9 mouse cellular contexts compared by ENCODE assay signal in the genomic region with DNA sequence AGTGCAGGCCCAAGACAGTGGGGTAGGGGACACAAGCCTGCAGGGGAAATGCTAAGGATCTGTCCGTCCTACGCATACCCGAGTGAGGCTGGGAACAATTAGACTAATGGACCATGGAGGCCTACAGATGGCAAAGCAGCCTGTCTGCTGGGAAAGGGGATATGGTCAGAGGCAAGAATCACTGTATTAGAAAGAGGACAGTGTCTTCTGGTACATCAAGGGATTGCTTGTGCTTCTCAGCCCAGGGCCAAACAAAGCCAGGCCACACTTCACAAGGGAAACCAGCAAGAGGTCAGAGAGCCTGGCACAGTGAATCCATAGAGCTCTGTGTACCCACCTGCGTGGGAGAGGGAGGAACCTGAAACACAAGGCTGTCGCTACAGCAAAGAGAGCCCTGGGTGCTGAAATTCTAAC. TPM values are rescaled to one million over a fixed set of nuclear protein-coding genes. Genes with fewer than 3 reads are reported as not detected.
DNase-seq lines count a peak whose midpoint lies in the region; ATAC-seq and TF ChIP-seq lines count a peak whose summit lies in the region.
"Had no signal": no experiment of that assay in that cellular context is flagged by ENCODE, and none has a peak within 500 bp of the region (broad histone marks: within the 10 kb centered on the region; RNA-seq: fewer than 3 reads in every experiment).

No protein-coding gene starts in this region.

- TF ChIP-seq CTCF in stomach, postnatal 0 days (IDR thresholded peaks at IDR 0.05; ENCODE audit: low read depth): no peak

- no peak overlapping the region for H3K4me3 ChIP-seq in forebrain, embryonic 10.5 days
- H3K4me3 ChIP-seq in forebrain, embryonic 15.5 days: no peak overlapping the region
- no peak overlapping the region for H3K4me3 ChIP-seq in stomach, postnatal 0 days (ENCODE audit: low read depth, low read length)

- no peak overlapping the region for H3K9ac ChIP-seq in forebrain, embryonic 15.5 days (replicated peaks)
- no peak overlapping the region for H3K9ac ChIP-seq in stomach, postnatal 0 days (ENCODE audit: low read length)

- H3K27ac ChIP-seq in forebrain, embryonic 10.5 days: peak overlapping the region; percentile 58; the same call in 1 of the 2 replicates
- no peak overlapping the region for H3K27ac ChIP-seq in forebrain, embryonic 15.5 days (replicated peaks)
- H3K27ac ChIP-seq in stomach, postnatal 0 days (replicated peaks): peak overlapping the region; percentile 81

- peaks cover 22% of the 10 kb centered on the region for H3K4me1 ChIP-seq in forebrain, embryonic 10.5 days
- H3K4me1 ChIP-seq in forebrain, embryonic 15.5 days: peaks cover 6% of the 10 kb centered on the region; the same call in 1 of the 2 replicates
- no peaks in the 10 kb centered on the region; the same call in 1 of the 2 replicates for H3K4me1 ChIP-seq in stomach, postnatal 0 days (replicated peaks; ENCODE audit: control insufficient read depth, insufficient read depth)

- no peak overlapping the region for H3K4me2 ChIP-seq in forebrain, embryonic 15.5 days (replicated peaks)
- no peak overlapping the region for H3K4me2 ChIP-seq in stomach, postnatal 0 days (replicated peaks; ENCODE audit: low read depth)

- ATAC-seq in forebrain, embryonic 15.5 days (replicated peaks): no peak; the same call in 1 of the 2 replicates
- 0 out of 2 replicates have a peak, but pooled peaks have one; percentile 24 for ATAC-seq in stomach, postnatal 0 days (ENCODE audit: low FRiP score, low TSS enrichment)

- no peak for TF ChIP-seq EP300 in stomach, postnatal 0 days (optimal IDR thresholded peaks at IDR 0.05)

- 22% methylated on average over 5 of the region's 5 CpGs for WGBS in forebrain, embryonic 10.5 days
- 28% methylated on average over 5 of the region's 5 CpGs for WGBS in forebrain, embryonic 15.5 days
- 65% methylated on average over 5 of the region's 5 CpGs for WGBS in stomach, postnatal 0 days

- peak; percentile 18 for DNase-seq in forebrain, embryonic 10.5 days (ENCODE audit: extremely low spot score, low spot score)
- DNase-seq in lung, postnatal 36 days: peak; percentile 16
- no peak for DNase-seq in lung, postnatal 10 days
- DNase-seq in mesoderm, embryonic 11.5 days (ENCODE audit: low read depth, low spot score): peak; percentile 29
- DNase-seq in stomach, postnatal 0 days (ENCODE audit: low spot score): peak; percentile 32
- no peak for DNase-seq in ovary, postnatal 14 days (ENCODE audit: low spot score)
- no peak for DNase-seq in gastrocnemius, adult 18-20 months (ENCODE audit: low spot score)
- DNase-seq: thymus, postnatal 36 days had no signal

- H3K27me3 ChIP-seq in forebrain, embryonic 10.5 days (ENCODE audit: poor library complexity, severe bottlenecking): no peaks in the 10 kb centered on the region
- no peaks in the 10 kb centered on the region for H3K27me3 ChIP-seq in forebrain, embryonic 15.5 days
- no peaks in the 10 kb centered on the region for H3K27me3 ChIP-seq in stomach, postnatal 0 days (ENCODE audit: control insufficient read depth, insufficient read depth, low read length)

- no peaks in the 10 kb centered on the region for H3K36me3 ChIP-seq in forebrain, embryonic 10.5 days (replicated peaks)
- H3K36me3 ChIP-seq in forebrain, embryonic 15.5 days: no peaks in the 10 kb centered on the region
- no peaks in the 10 kb centered on the region for H3K36me3 ChIP-seq in stomach, postnatal 0 days (ENCODE audit: control insufficient read depth, insufficient read depth, low read length)

- H3K9me3 ChIP-seq in forebrain, embryonic 10.5 days: no peaks in the 10 kb centered on the region
- no peaks in the 10 kb centered on the region for H3K9me3 ChIP-seq in forebrain, embryonic 15.5 days
- H3K9me3 ChIP-seq in stomach, postnatal 0 days (ENCODE audit: control insufficient read depth, low read length): no peaks in the 10 kb centered on the region

RNA-seq across cellular contexts. Expression of a gene that starts 0.6 kb away (rescaled TPM):
- polyA plus RNA-seq in forebrain, embryonic 10.5 days (2016; fragmentation: Nextera tagmentation; extraction: Ambion mirVana): not detected in 2 replicates
- polyA plus RNA-seq in forebrain, embryonic 15.5 days (2015; fragmentation: Nextera tagmentation; extraction: Ambion mirVana): 0.15 TPM in 1 of 2 replicates, not detected in the other
- not detected in 2 replicates for polyA plus RNA-seq in stomach, postnatal 0 days (2015; fragmentation: Nextera tagmentation; extraction: Ambion mirVana)
- not detected for total RNA-seq in gastrocnemius, adult 18-20 months (2021)

RNA-seq across cellular contexts. Expression of a gene that starts 29.2 kb away (rescaled TPM):
- polyA plus RNA-seq in forebrain, embryonic 10.5 days (2016; fragmentation: Nextera tagmentation; extraction: Ambion mirVana): 159 and 174 TPM in 2 replicates
- 248 and 258 TPM in 2 replicates for polyA plus RNA-seq in forebrain, embryonic 15.5 days (2015; fragmentation: Nextera tagmentation; extraction: Ambion mirVana)
- polyA plus RNA-seq in stomach, postnatal 0 days (2015; fragmentation: Nextera tagmentation; extraction: Ambion mirVana): 203 and 210 TPM in 2 replicates
- total RNA-seq in gastrocnemius, adult 18-20 months (2021): 100 to 1,000 TPM; 138 to 142 TPM

Comparison
In these comparisons a context has a peak if more than half of its experiments do, and no peak if none do; other contexts are left out.
1. DNase-seq: peak in forebrain, embryonic 10.5 days (single experiment), lung, postnatal 36 days (single experiment), mesoderm, embryonic 11.5 days (single experiment) and stomach, postnatal 0 days (single experiment); none in lung, postnatal 10 days (single experiment), ovary, postnatal 14 days (single experiment) and gastrocnemius, adult 18-20 months (single experiment).